Mouse (Mus musculus) kidney, postnatal 0 days (tissue): Measurements from ENCODE around the gene Crb3. TPM values are rescaled to one million over a fixed set of nuclear protein-coding genes. Genes with fewer than 3 reads are reported as not detected.

Experiments
- ATAC-seq: fragments of 200-750 bp; cut with Nextera tagmentation; replicated peaks from 2 replicates; pipeline ENCODE4 v1.8.0; 2017; ENCODE audit warnings: low read depth, moderate number of reproducible peaks, moderate TSS enrichment, moderate library complexity; ENCODE audit not compliant: low FRiP score
- DNase-seq: peaks from one replicate; pipeline ENCODE4 v3.0.0-alpha.2; 2016; ENCODE audit warnings: low spot score
- H3K27ac ChIP-seq: fragments of 300-500 bp; sonication (generic); 2 replicates; pipeline ENCODE4 v1.5.1; 2014; ENCODE audit warnings: mild to moderate bottlenecking
- H3K27me3 ChIP-seq: fragments of 300-500 bp; sonication (generic); 2 replicates; pipeline ENCODE4 v1.6.1; 2014; ENCODE audit warnings: low read length, mixed read lengths; ENCODE audit not compliant: insufficient read depth
- H3K36me3 ChIP-seq: fragments of 300-500 bp; sonication (generic); 2 replicates; pipeline ENCODE4 v1.6.1; 2014; ENCODE audit warnings: low read length, mixed read lengths; ENCODE audit not compliant: insufficient read depth
- H3K4me1 ChIP-seq: fragments of 300-500 bp; sonication (generic); replicated peaks from 2 replicates; pipeline ENCODE4 v1.6.1; 2014; ENCODE audit warnings: antibody characterized with exemption, low read length, mixed read lengths; ENCODE audit not compliant: insufficient read depth
- H3K4me2 ChIP-seq: fragments of 300-500 bp; sonication (generic); 2 replicates; pipeline ENCODE4 v1.6.1; 2014; ENCODE audit warnings: mild to moderate bottlenecking, low read length, moderate library complexity, mixed read lengths
- H3K4me3 ChIP-seq: fragments of 300-500 bp; sonication (generic); replicated peaks from 2 replicates; pipeline ENCODE4 v1.5.1; 2014; ENCODE audit warnings: low read depth, low read length
- H3K9ac ChIP-seq: fragments of 300-500 bp; sonication (generic); 2 replicates; pipeline ENCODE4 v1.6.1; 2014; ENCODE audit warnings: low read depth, low read length
- H3K9me3 ChIP-seq: fragments of 300-500 bp; sonication (generic); replicated peaks from 2 replicates; pipeline ENCODE4 v1.6.1; 2016; ENCODE audit warnings: low read length, inconsistent platforms, mixed read lengths
- CTCF ChIP-seq: IDR thresholded peaks from 2 replicates; pipeline ENCODE4 v1.5.1; 2016; ENCODE audit warnings: antibody characterized with exemption, low read depth, mild to moderate bottlenecking, moderate library complexity
- WGBS: fragments of 180-500 bp; shearing (Covaris S2); extraction: QIAGEN DNeasy Blood & Tissue Kit; methylation state at CpG from one replicate; pipeline ENCODE4 v1.1.7; 2014; 5-methylcytosine and 5-hydroxymethylcytosine counted together
- polyA plus RNA-seq: library from polyadenylated mRNA; unstranded; fragments of >200 nt; fragmentation: Nextera tagmentation; extraction: Ambion mirVana; gene quantifications from 2 replicates; pipeline ENCODE4 v1.2.1, GENCODE M21; 2015

The Crb3 gene
- polyA plus RNA-seq, 1 experiment from 2014 or later: 90.9 TPM

- ATAC-seq (no peak), DNase-seq (no peak)
- 16% methylated on average over 10 of the region's 10 CpGs for WGBS
- Histone ChIP-seq H3K4me3 (no peak overlapping the region), H3K27ac (no peak overlapping the region), H3K4me1 (peaks cover 8% of the 10 kb centered on the region; the same call in 1 of the 2 replicates), H3K9me3 (no peaks in the 10 kb centered on the region), H3K36me3 (no peaks in the 10 kb centered on the region), H3K4me2 (no peak overlapping the region), H3K9ac (no peak overlapping the region), H3K27me3 (no peaks in the 10 kb centered on the region)
- no peak for TF ChIP-seq CTCF
Measured at GRCm38 (mm10) chr17:57099629-57100325, 40.9 kb downstream of the Crb3 start.

GRCm38 (mm10) chr17:57102276-57102675, 43.4 kb downstream of the Crb3 start:
- Histone ChIP-seq H3K36me3 (no peaks in the 10 kb centered on the region), H3K4me3 (no peak overlapping the region), H3K27me3 (no peaks in the 10 kb centered on the region), H3K27ac (no peak overlapping the region), H3K9ac (no peak overlapping the region), H3K4me2 (no peak overlapping the region), H3K4me1 (peaks cover 9% of the 10 kb centered on the region), H3K9me3 (no peaks in the 10 kb centered on the region)
- WGBS: 84% methylated on average over 2 of the region's 2 CpGs
- TF ChIP-seq CTCF: no peak
- ATAC-seq (no peak), DNase-seq (no peak)

- ATAC-seq (no peak), DNase-seq (no peak)
- WGBS: 44% methylated on average over 4 of the region's 4 CpGs
- Histone ChIP-seq H3K9ac (no peak overlapping the region), H3K27ac (peak overlapping the region; percentile 60), H3K36me3 (no peaks in the 10 kb centered on the region), H3K27me3 (no peaks in the 10 kb centered on the region), H3K9me3 (no peaks in the 10 kb centered on the region), H3K4me3 (peak overlapping the region; percentile 65), H3K4me2 (peak overlapping the region; percentile 70), H3K4me1 (peaks cover 9% of the 10 kb centered on the region)
- no peak for TF ChIP-seq CTCF
Measured at GRCm38 (mm10) chr17:57104496-57104895, 45.6 kb downstream of the Crb3 start.

GRCm38 (mm10) chr17:57105181-57106034, 46.5 kb downstream of the Crb3 start, which contains the start of gene Tnfsf9:
Gene Tnfsf9 (plus strand): TSS chr17:57105325.
- H3K27ac ChIP-seq: peak within 1 kb of the TSS; percentile 65
- H3K9ac ChIP-seq: peak within 1 kb of the TSS; percentile 67
- H3K4me1 ChIP-seq: peaks cover 9% of the 10 kb centered on the region
- H3K4me2 ChIP-seq: peak within 1 kb of the TSS; percentile 70
- peak; percentile 71 for ATAC-seq
- no peaks in the 10 kb centered on the region for H3K9me3 ChIP-seq
- WGBS: under 1% methylated on average over 58 of the region's 61 CpGs
- no peak for TF ChIP-seq CTCF
- H3K4me3 ChIP-seq: peak within 1 kb of the TSS; percentile 65
- H3K36me3 ChIP-seq: no peaks in the 10 kb centered on the region
- DNase-seq: peak; percentile 70
- H3K27me3 ChIP-seq: no peaks in the 10 kb centered on the region

GRCm38 (mm10) chr17:57106035-57106368, 47.1 kb downstream of the Crb3 start:
- no peaks in the 10 kb centered on the region for H3K36me3 ChIP-seq
- H3K27ac ChIP-seq: no peak overlapping the region
- TF ChIP-seq CTCF: no peak
- H3K27me3 ChIP-seq: no peaks in the 10 kb centered on the region
- no peak for ATAC-seq
- no peaks in the 10 kb centered on the region for H3K9me3 ChIP-seq
- DNase-seq: no peak
- peak overlapping the region; percentile 67; the same call in 1 of the 2 replicates for H3K9ac ChIP-seq
- 6% methylated on average over 9 of the region's 9 CpGs for WGBS
- peak overlapping the region; percentile 65 for H3K4me3 ChIP-seq
- peak overlapping the region; percentile 70 for H3K4me2 ChIP-seq
- H3K4me1 ChIP-seq: peaks cover 9% of the 10 kb centered on the region

- Histone ChIP-seq H3K4me1 (peaks cover 9% of the 10 kb centered on the region), H3K9me3 (no peaks in the 10 kb centered on the region), H3K27me3 (no peaks in the 10 kb centered on the region), H3K36me3 (no peaks in the 10 kb centered on the region), H3K4me3 (no peak overlapping the region), H3K27ac (no peak overlapping the region), H3K4me2 (no peak overlapping the region), H3K9ac (no peak overlapping the region)
- no peak for DNase-seq
- no peak for TF ChIP-seq CTCF
- whole genome bisulfite sequencing: 87% methylated on average over 5 of the region's 5 CpGs
- ATAC-seq: no peak
Measured at GRCm38 (mm10) chr17:57107064-57107463, 48.2 kb downstream of the Crb3 start.
